In genomic region chr5:38488026-38488425, GRCm38 (mm10) we compare ENCODE assay signal across 21 mouse cellular contexts. TPM values are rescaled to one million over a fixed set of nuclear protein-coding genes. Genes with fewer than 3 reads are reported as not detected.
DNase-seq lines count a peak whose midpoint lies in the region; ATAC-seq lines count a peak whose summit lies in the region.
"Had no signal": no experiment of that assay in that cellular context is flagged by ENCODE, and none has a peak within 500 bp of the region (broad histone marks: within the 10 kb centered on the region; RNA-seq: fewer than 3 reads in every experiment).

No protein-coding gene starts in this region.

- no peaks in the 10 kb centered on the region for H3K36me3 ChIP-seq in liver, embryonic 13.5 days
- H3K36me3 ChIP-seq in liver, embryonic 11.5 days (ENCODE audit: control insufficient read depth, insufficient read depth, low read length), result no peaks in the 10 kb centered on the region
- H3K36me3 ChIP-seq in liver, embryonic 16.5 days (ENCODE audit: control insufficient read depth, insufficient read depth), result no peaks in the 10 kb centered on the region
- H3K36me3 ChIP-seq: forebrain, embryonic 12.5 days; forebrain, embryonic 15.5 days; hindbrain, embryonic 10.5 days; hindbrain, embryonic 13.5 days had no signal

- no peaks in the 10 kb centered on the region for H3K27me3 ChIP-seq in liver, embryonic 13.5 days
- no peaks in the 10 kb centered on the region for H3K27me3 ChIP-seq in liver, embryonic 11.5 days (replicated peaks; ENCODE audit: control insufficient read depth, insufficient read depth, low read length)
- no peaks in the 10 kb centered on the region for H3K27me3 ChIP-seq in liver, embryonic 16.5 days (ENCODE audit: control insufficient read depth, insufficient read depth, low read depth, low read length)
- H3K27me3 ChIP-seq: CH12.LX; forebrain, embryonic 12.5 days; forebrain, embryonic 15.5 days; hindbrain, embryonic 13.5 days had no signal

- H3K27ac ChIP-seq in liver, embryonic 13.5 days, result peak overlapping the region; percentile 50
- no peak overlapping the region for H3K27ac ChIP-seq in liver, embryonic 11.5 days (ENCODE audit: low read depth, low read length)
- no peak overlapping the region; the same call in 1 of the 2 replicates for H3K27ac ChIP-seq in liver, embryonic 16.5 days (ENCODE audit: low read length)
- H3K27ac ChIP-seq: forebrain, embryonic 12.5 days; forebrain, embryonic 15.5 days; hindbrain, embryonic 10.5 days; hindbrain, embryonic 13.5 days had no signal

- H3K4me2 ChIP-seq in liver, embryonic 13.5 days, result peak overlapping the region; percentile 35
- no peak overlapping the region for H3K4me2 ChIP-seq in liver, embryonic 11.5 days
- 0 out of 2 replicates have a peak overlapping the region, but pooled peaks have one; percentile 21 for H3K4me2 ChIP-seq in liver, embryonic 16.5 days (ENCODE audit: low read depth, low read length)
- H3K4me2 ChIP-seq: forebrain, embryonic 12.5 days; forebrain, embryonic 15.5 days; hindbrain, embryonic 13.5 days had no signal

- WGBS in liver, embryonic 13.5 days (ENCODE audit: insufficient replicate concordance), result 73% methylated on average over 6 of the region's 6 CpGs
- WGBS in liver, embryonic 11.5 days, result 66% methylated on average over 6 of the region's 6 CpGs
- 57% methylated on average over 5 of the region's 6 CpGs for WGBS in liver, embryonic 16.5 days (ENCODE audit: insufficient replicate concordance)

- H3K9ac ChIP-seq in liver, embryonic 13.5 days, result peak overlapping the region; percentile 45; the same call in 1 of the 2 replicates
- no peak overlapping the region for H3K9ac ChIP-seq in liver, embryonic 11.5 days (ENCODE audit: low read depth, low read length)
- no peak overlapping the region for H3K9ac ChIP-seq in liver, embryonic 16.5 days (ENCODE audit: low read depth, low read length)
- H3K9ac ChIP-seq: forebrain, embryonic 12.5 days; forebrain, embryonic 15.5 days; hindbrain, embryonic 13.5 days had no signal

- peak; percentile 80 for DNase-seq in heart, adult 11 months
- DNase-seq in heart, postnatal 36 days, result no peak
- no peak for DNase-seq in liver, embryonic 13.5 days
- no peak for DNase-seq in liver, embryonic 11.5 days (ENCODE audit: low spot score)
- peak; percentile 68 for DNase-seq in R1 (ENCODE audit: low read depth, low spot score)
- DNase-seq in ovary, postnatal 36 days (ENCODE audit: low spot score), result no peak
- DNase-seq: adrenal gland, postnatal 10 days; adrenal gland, postnatal 36 days; B cell, adult 2 months; cerebellum, adult 18-20 months; cerebellum, adult 9-10 months; cerebellum, postnatal 14 days; gastrocnemius, postnatal 10 days; gastrocnemius, postnatal 36 days had no signal

- intact Hi-C loops in heart, postnatal 36 days (cut with DNase I), result no loop called here

- peaks cover 52% of the 10 kb centered on the region for H3K4me1 ChIP-seq in liver, embryonic 13.5 days (replicated peaks)
- peaks cover 4% of the 10 kb centered on the region; the same call in 1 of the 2 replicates for H3K4me1 ChIP-seq in liver, embryonic 11.5 days (replicated peaks; ENCODE audit: control insufficient read depth, insufficient read depth, low read length)
- peaks cover 13% of the 10 kb centered on the region for H3K4me1 ChIP-seq in liver, embryonic 16.5 days (ENCODE audit: control insufficient read depth, low read depth, low read length)
- H3K4me1 ChIP-seq: forebrain, embryonic 12.5 days; forebrain, embryonic 15.5 days; hindbrain, embryonic 13.5 days had no signal

- H3K4me3 ChIP-seq in liver, embryonic 13.5 days (replicated peaks), result no peak overlapping the region
- H3K4me3 ChIP-seq in liver, embryonic 11.5 days (ENCODE audit: low read depth, low read length), result no peak overlapping the region
- H3K4me3 ChIP-seq in liver, embryonic 16.5 days (ENCODE audit: low read depth, low read length), result 0 out of 2 replicates have a peak overlapping the region, but pooled peaks have one; percentile 2
- H3K4me3 ChIP-seq: forebrain, embryonic 12.5 days; forebrain, embryonic 15.5 days; hindbrain, embryonic 10.5 days; hindbrain, embryonic 13.5 days had no signal

- ATAC-seq in liver, embryonic 13.5 days (ENCODE audit: low read depth), result no peak
- ATAC-seq in liver, embryonic 11.5 days (replicated peaks; ENCODE audit: low FRiP score), result no peak
- no peak for ATAC-seq in liver, embryonic 16.5 days (ENCODE audit: low read depth)
- ATAC-seq: forebrain, embryonic 15.5 days; hindbrain, embryonic 16.5 days had no signal

- no peaks in the 10 kb centered on the region for H3K9me3 ChIP-seq in liver, embryonic 13.5 days (replicated peaks)
- H3K9me3 ChIP-seq in liver, embryonic 11.5 days (ENCODE audit: control insufficient read depth, low read length), result no peaks in the 10 kb centered on the region
- no peaks in the 10 kb centered on the region for H3K9me3 ChIP-seq in liver, embryonic 16.5 days (replicated peaks; ENCODE audit: control insufficient read depth, low read length)
- H3K9me3 ChIP-seq: forebrain, embryonic 12.5 days; forebrain, embryonic 15.5 days; hindbrain, embryonic 10.5 days; hindbrain, embryonic 13.5 days had no signal

RNA-seq across cellular contexts. Expression of gene Slc2a9, which starts 14.9 kb away (rescaled TPM):
- 1 to 10 TPM; 1.4 to 2.3 TPM for total RNA-seq in heart, postnatal 36 days (2021)
- 0.80 and 0.88 TPM in 2 replicates for polyA plus RNA-seq in liver, embryonic 13.5 days (2015; fragmentation: Nextera tagmentation; extraction: Ambion mirVana)
- 0.60 and 1.8 TPM in 2 replicates for polyA plus RNA-seq in liver, embryonic 11.5 days (2014; fragmentation: Nextera tagmentation; extraction: Ambion mirVana)
- 3.6 and 4.0 TPM in 2 replicates for polyA plus RNA-seq in liver, embryonic 16.5 days (2015; fragmentation: Nextera tagmentation; extraction: Ambion mirVana)

Comparison
In these comparisons a context has a peak if more than half of its experiments do, and no peak if none do; other contexts are left out.
1. DNase-seq: peak in heart, adult 11 months (single experiment) and R1 (single experiment); none in heart, postnatal 36 days (0 of 2), liver, embryonic 13.5 days (single experiment), liver, embryonic 11.5 days (single experiment) and ovary, postnatal 36 days (single experiment).